Mouse (Mus musculus): ENCODE results near the gene Hoxb8. TPM values are rescaled to one million over a fixed set of nuclear protein-coding genes. Genes with fewer than 3 reads are reported as not detected.

Gene Hoxb8
- total RNA-seq, 1 experiment: 0.18 TPM

DNA sequence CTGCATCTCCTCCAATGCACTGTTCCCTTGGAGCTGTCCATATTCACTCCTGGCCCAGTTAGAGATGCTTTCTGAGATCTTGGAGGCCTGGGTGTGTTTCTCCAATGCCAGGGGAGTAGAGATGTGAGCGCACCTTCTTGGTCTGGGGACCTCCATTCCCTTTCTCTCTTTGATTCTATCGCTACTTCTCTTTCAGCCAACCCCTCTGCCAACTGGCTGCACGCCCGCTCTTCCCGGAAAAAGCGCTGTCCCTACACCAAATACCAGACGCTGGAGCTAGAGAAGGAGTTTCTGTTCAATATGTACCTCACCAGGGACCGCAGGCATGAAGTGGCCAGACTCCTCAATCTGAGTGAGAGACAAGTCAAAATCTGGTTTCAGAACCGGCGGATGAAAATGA is 7.3 kb upstream of the Hoxb8 start:
- Histone ChIP-seq H3K36me3 (ENCODE audit: control insufficient read depth, insufficient read depth, low read length, poor library complexity, severe bottlenecking) (no peaks in the 10 kb centered on the region), H3K27ac (ENCODE audit: insufficient read depth, low read depth, low read length, poor library complexity, severe bottlenecking) (no peak overlapping the region), H3K4me3 (ENCODE audit: insufficient read depth in 1 of 2, low read depth in 1 of 2, low read length in 2 of 2, poor library complexity in 1 of 2, severe bottlenecking in 1 of 2) (no peak overlapping the region), H3K9ac (ENCODE audit: insufficient read depth, low read depth, low read length, poor library complexity, severe bottlenecking) (no peak overlapping the region), H3K4me1 (ENCODE audit: control insufficient read depth in 2 of 2, insufficient read depth in 2 of 2, low read length in 2 of 2, poor library complexity in 1 of 2) (peaks cover 0 to 8% of the 10 kb centered on the region in 2 experiments; a peak in 2 of 4 replicates), H3K9me3 (ENCODE audit: control insufficient read depth, insufficient read depth, low read depth, low read length) (no peaks in the 10 kb centered on the region)
- no peak for DNase-seq (ENCODE audit: low read depth, low spot score)
- in situ Hi-C loops (cut with MboI; ENCODE audit: low sequenced_read_pairs in 2 of 2, unreplicated experiment in 2 of 2): no loop called here
- no peak for TF ChIP-seq MAFK (IDR thresholded peaks at IDR 0.05; ENCODE audit: insufficient read depth, low read depth, low read length)
- no peak for TF ChIP-seq CHD2 (IDR thresholded peaks at IDR 0.05; ENCODE audit: low read depth, low read length)
- no peak for TF ChIP-seq HCFC1 (IDR thresholded peaks at IDR 0.05; ENCODE audit: borderline replicate concordance, insufficient read depth, low read length)
- TF ChIP-seq ZC3H11A (IDR thresholded peaks at IDR 0.05; ENCODE audit: borderline replicate concordance, low read depth, low read length): no peak
- TF ChIP-seq ZNF384 (IDR thresholded peaks at IDR 0.05; ENCODE audit: low read depth, low read length): no peak

GRCm38 (mm10) chr11:96275896-96276295 is 5.8 kb upstream of the Hoxb8 start:
- Histone ChIP-seq H3K4me3 (ENCODE audit: insufficient read depth in 1 of 2, low read depth in 1 of 2, low read length in 2 of 2, poor library complexity in 1 of 2, severe bottlenecking in 1 of 2) (no peak overlapping the region), H3K27ac (ENCODE audit: insufficient read depth, low read depth, low read length, poor library complexity, severe bottlenecking) (no peak overlapping the region), H3K36me3 (ENCODE audit: control insufficient read depth, insufficient read depth, low read length, poor library complexity, severe bottlenecking) (no peaks in the 10 kb centered on the region), H3K9ac (ENCODE audit: insufficient read depth, low read depth, low read length, poor library complexity, severe bottlenecking) (no peak overlapping the region), H3K4me1 (ENCODE audit: control insufficient read depth in 2 of 2, insufficient read depth in 2 of 2, low read length in 2 of 2, poor library complexity in 1 of 2) (peaks cover 0 to 4% of the 10 kb centered on the region in 2 experiments; a peak in 2 of 4 replicates), H3K9me3 (ENCODE audit: control insufficient read depth, insufficient read depth, low read depth, low read length) (no peaks in the 10 kb centered on the region)
- in situ Hi-C loops (cut with MboI; ENCODE audit: low sequenced_read_pairs in 2 of 2, unreplicated experiment in 2 of 2): loop anchor here in 1 of 2 experiments (25.0 kb wide), 1 partner anchor 586 kb away; no protein-coding TSS in a partner anchor
- no peak for DNase-seq (ENCODE audit: low read depth, low spot score)
- TF ChIP-seq ZC3H11A (IDR thresholded peaks at IDR 0.05; ENCODE audit: borderline replicate concordance, low read depth, low read length): no peak

DNA sequence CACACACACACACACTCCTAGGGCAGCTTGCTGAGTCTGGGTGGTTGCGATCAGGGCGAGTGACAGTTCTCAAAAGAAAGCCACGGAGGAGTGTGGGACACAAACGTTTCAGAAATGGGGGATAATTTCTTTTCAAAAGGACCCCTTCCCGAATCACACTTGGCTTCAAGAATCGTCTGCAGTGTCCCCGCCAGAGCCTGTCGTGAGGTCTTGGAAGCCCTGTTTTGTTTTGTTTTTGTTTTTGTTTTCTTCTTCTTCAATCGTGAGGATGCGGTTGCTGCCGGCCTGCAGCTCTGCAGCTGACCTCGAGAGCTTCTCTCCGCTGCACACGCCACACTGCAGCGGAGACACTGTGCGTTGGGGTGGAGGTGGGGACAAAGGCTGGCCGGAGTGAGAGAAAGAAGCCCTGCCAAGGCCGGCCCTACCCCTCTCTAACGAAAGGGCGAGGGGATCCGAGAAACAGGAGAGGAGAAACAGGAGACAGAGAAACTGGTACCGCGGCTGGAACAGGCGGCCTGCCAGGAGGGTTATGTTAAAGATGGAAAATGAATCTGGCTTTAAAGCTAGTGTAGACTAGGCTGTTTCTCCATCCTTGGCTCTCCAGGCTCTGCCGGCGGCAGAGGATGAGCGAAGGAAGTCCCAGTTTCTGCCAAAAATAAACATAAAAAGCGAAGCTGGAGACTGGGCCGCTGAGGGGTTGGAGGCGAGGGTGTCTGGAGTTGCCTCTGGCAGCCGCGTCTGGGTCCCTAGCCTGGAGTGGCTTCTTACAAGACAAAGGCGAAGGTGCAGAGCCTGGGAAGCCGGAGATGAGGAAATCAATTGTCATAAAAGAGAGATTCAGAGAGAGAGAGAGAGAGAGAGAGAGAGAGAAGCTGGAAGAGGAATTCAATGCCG is 4.3 kb upstream of the Hoxb8 start:
- Histone ChIP-seq H3K4me3 (ENCODE audit: insufficient read depth in 1 of 2, low read depth in 1 of 2, low read length in 2 of 2, poor library complexity in 1 of 2, severe bottlenecking in 1 of 2) (no peak overlapping the region), H3K4me1 (ENCODE audit: control insufficient read depth in 2 of 2, insufficient read depth in 2 of 2, low read length in 2 of 2, poor library complexity in 1 of 2) (no peaks in the 10 kb centered on the region), H3K9me3 (ENCODE audit: control insufficient read depth, insufficient read depth, low read depth, low read length) (no peaks in the 10 kb centered on the region), H3K9ac (ENCODE audit: insufficient read depth, low read depth, low read length, poor library complexity, severe bottlenecking) (no peak overlapping the region), H3K36me3 (ENCODE audit: control insufficient read depth, insufficient read depth, low read length, poor library complexity, severe bottlenecking) (no peaks in the 10 kb centered on the region), H3K27ac (ENCODE audit: insufficient read depth, low read depth, low read length, poor library complexity, severe bottlenecking) (no peak overlapping the region)
- in situ Hi-C loops (cut with MboI; ENCODE audit: low sequenced_read_pairs in 2 of 2, unreplicated experiment in 2 of 2): loop anchor here in 1 of 2 experiments (25.0 kb wide), 1 partner anchor 585 kb away; no protein-coding TSS in a partner anchor
- no peak for TF ChIP-seq CHD2 (IDR thresholded peaks at IDR 0.05; ENCODE audit: low read depth, low read length)
- no peak for TF ChIP-seq HCFC1 (IDR thresholded peaks at IDR 0.05; ENCODE audit: borderline replicate concordance, insufficient read depth, low read length)
- no peak for TF ChIP-seq ZNF384 (IDR thresholded peaks at IDR 0.05; ENCODE audit: low read depth, low read length)
- no peak for TF ChIP-seq MAFK (IDR thresholded peaks at IDR 0.05; ENCODE audit: insufficient read depth, low read depth, low read length)
- TF ChIP-seq ZC3H11A (IDR thresholded peaks at IDR 0.05; ENCODE audit: borderline replicate concordance, low read depth, low read length): no peak
- no peak for DNase-seq (ENCODE audit: low read depth, low spot score)

DNA sequence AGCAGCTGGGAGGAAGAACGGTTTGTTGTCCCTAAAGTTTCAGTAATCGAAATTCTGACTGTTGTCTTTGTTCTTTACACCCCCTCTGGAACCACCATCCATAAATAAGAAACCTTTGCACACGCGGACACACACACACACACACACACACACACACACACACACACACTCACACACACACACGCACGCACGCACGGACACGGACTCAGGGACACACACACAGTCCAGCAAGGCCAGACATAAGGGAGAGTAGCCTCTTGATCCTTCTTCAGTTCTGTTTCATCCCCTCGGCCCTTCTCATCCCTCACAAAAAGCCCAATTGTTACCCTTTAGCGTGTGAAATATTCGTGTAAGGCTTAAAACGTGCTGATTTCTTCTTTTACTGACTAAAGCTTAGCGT is 3.4 kb upstream of the Hoxb8 start:
- H3K9ac ChIP-seq (ENCODE audit: insufficient read depth, low read depth, low read length, poor library complexity, severe bottlenecking): no peak overlapping the region
- no peak overlapping the region for H3K4me3 ChIP-seq (ENCODE audit: insufficient read depth in 1 of 2, low read depth in 1 of 2, low read length in 2 of 2, poor library complexity in 1 of 2, severe bottlenecking in 1 of 2)
- DNase-seq (ENCODE audit: low read depth, low spot score): no peak
- H3K27ac ChIP-seq (ENCODE audit: insufficient read depth, low read depth, low read length, poor library complexity, severe bottlenecking): no peak overlapping the region
- no peaks in the 10 kb centered on the region; a peak in 1 of 4 replicates for H3K4me1 ChIP-seq (ENCODE audit: control insufficient read depth in 2 of 2, insufficient read depth in 2 of 2, low read length in 2 of 2, poor library complexity in 1 of 2)
- no peaks in the 10 kb centered on the region for H3K9me3 ChIP-seq (ENCODE audit: control insufficient read depth, insufficient read depth, low read depth, low read length)
- in situ Hi-C loops (cut with MboI; ENCODE audit: low sequenced_read_pairs in 2 of 2, unreplicated experiment in 2 of 2): loop anchor here in 1 of 2 experiments (25.0 kb wide), 1 partner anchor 584 kb away; no protein-coding TSS in a partner anchor
- no peaks in the 10 kb centered on the region for H3K36me3 ChIP-seq (ENCODE audit: control insufficient read depth, insufficient read depth, low read length, poor library complexity, severe bottlenecking)
- no peak for TF ChIP-seq ZC3H11A (IDR thresholded peaks at IDR 0.05; ENCODE audit: borderline replicate concordance, low read depth, low read length)
- TF ChIP-seq ZNF384 (IDR thresholded peaks at IDR 0.05; ENCODE audit: low read depth, low read length): no peak
- TF ChIP-seq MAFK (IDR thresholded peaks at IDR 0.05; ENCODE audit: insufficient read depth, low read depth, low read length): no peak
- TF ChIP-seq HCFC1 (IDR thresholded peaks at IDR 0.05; ENCODE audit: borderline replicate concordance, insufficient read depth, low read length): no peak
- no peak for TF ChIP-seq CHD2 (IDR thresholded peaks at IDR 0.05; ENCODE audit: low read depth, low read length)
